Mouse (Mus musculus) retina, postnatal 7 days (tissue): ENCODE measurements around the gene Dand5.

Source experiments
- DNase-seq: peaks from one replicate; pipeline ENCODE4 v3.0.0-alpha.2; 2012; ENCODE audit warnings: low read depth, low spot score

Dand5 gene

GRCm38 (mm10) chr8:84784681-84785505, 37.7 kb downstream of the Dand5 start:
- DNase-seq: no peak

- DNase-seq: no peak
Measured at GRCm38 (mm10) chr8:84783919-84784581, 38.6 kb downstream of the Dand5 start.

GRCm38 (mm10) chr8:84783198-84783918, 39.3 kb downstream of the Dand5 start:
- no peak for DNase-seq

- no peak for DNase-seq
Measured at GRCm38 (mm10) chr8:84782680-84783079, 39.9 kb downstream of the Dand5 start.

GRCm38 (mm10) chr8:84781686-84782505, 40.7 kb downstream of the Dand5 start:
- no peak for DNase-seq

- DNase-seq: no peak
Measured at GRCm38 (mm10) chr8:84780949-84781680, 41.5 kb downstream of the Dand5 start.

GRCm38 (mm10) chr8:84780225-84780555, 42.4 kb downstream of the Dand5 start:
- DNase-seq: no peak

- no peak for DNase-seq
Measured at GRCm38 (mm10) chr8:84779519-84780224, 43.0 kb downstream of the Dand5 start.

- no peak for DNase-seq
Measured at GRCm38 (mm10) chr8:84778638-84779380, 43.8 kb downstream of the Dand5 start.

GRCm38 (mm10) chr8:84777899-84778637, 44.6 kb downstream of the Dand5 start:
- no peak for DNase-seq

- no peak for DNase-seq
Measured at GRCm38 (mm10) chr8:84776569-84776968, 46.1 kb downstream of the Dand5 start.

- DNase-seq: no peak
Measured at GRCm38 (mm10) chr8:84775621-84776113, 47.0 kb downstream of the Dand5 start.

GRCm38 (mm10) chr8:84775105-84775591, 47.5 kb downstream of the Dand5 start:
- no peak for DNase-seq

GRCm38 (mm10) chr8:84774473-84774911, 48.1 kb downstream of the Dand5 start:
- DNase-seq: no peak

- peak; percentile 58 for DNase-seq
Measured at GRCm38 (mm10) chr8:84773833-84774232, 48.8 kb downstream of the Dand5 start.

GRCm38 (mm10) chr8:84773304-84773703, 49.3 kb downstream of the Dand5 start:
- DNase-seq: no peak

- no peak for DNase-seq
Measured at GRCm38 (mm10) chr8:84772628-84773027, 50.0 kb downstream of the Dand5 start.

- no peak for DNase-seq
Measured at GRCm38 (mm10) chr8:84771941-84772378, 50.7 kb downstream of the Dand5 start.
